Mouse (Mus musculus) hindbrain, embryonic 11.5 days (tissue): ENCODE measurements around the gene Plpp1. TPM values are rescaled to one million over a fixed set of nuclear protein-coding genes. Genes with fewer than 3 reads are reported as not detected.
A peak's percentile ranks its signal among the peaks of the same experiment; 100 is the strongest.

ENCODE experiments used
- ATAC-seq: fragments of 200-750 bp; cut with Nextera tagmentation; 2 replicates; pipeline ENCODE4 v1.8.0; 2017; ENCODE audit warnings: mild to moderate bottlenecking, moderate TSS enrichment, moderate library complexity; ENCODE audit not compliant: low FRiP score
- DNase-seq: peaks from one replicate; pipeline ENCODE4 v3.0.0-alpha.2; 2015; ENCODE audit warnings: low spot score
- H3K27ac ChIP-seq: fragments of 300-500 bp; sonication (generic); 2 replicates; pipeline ENCODE4 v1.5.1; 2014; ENCODE audit warnings: mild to moderate bottlenecking, low read depth, low read length
- H3K27me3 ChIP-seq: fragments of 300-500 bp; sonication (generic); 2 replicates; pipeline ENCODE4 v1.6.1; 2014; ENCODE audit warnings: mild to moderate bottlenecking, low read length, moderate library complexity, mixed read lengths; ENCODE audit not compliant: control insufficient read depth, insufficient read depth
- H3K36me3 ChIP-seq: fragments of 300-500 bp; sonication (generic); 2 replicates; pipeline ENCODE4 v1.6.1; 2014; ENCODE audit warnings: mild to moderate bottlenecking, low read length, moderate library complexity, mixed read lengths; ENCODE audit not compliant: control insufficient read depth, insufficient read depth
- H3K4me1 ChIP-seq: fragments of 300-500 bp; sonication (generic); replicated peaks from 2 replicates; pipeline ENCODE4 v1.6.1; 2014; ENCODE audit warnings: low read length, mixed read lengths; ENCODE audit not compliant: control insufficient read depth, insufficient read depth
- H3K4me2 ChIP-seq: fragments of 300-500 bp; sonication (generic); replicated peaks from 2 replicates; pipeline ENCODE4 v1.6.1; 2014; ENCODE audit warnings: mild to moderate bottlenecking, low read depth, low read length
- H3K4me3 ChIP-seq: fragments of 300-500 bp; sonication (generic); 2 replicates; pipeline ENCODE4 v1.5.1; 2014; ENCODE audit warnings: low read depth, low read length
- H3K9ac ChIP-seq: fragments of 300-500 bp; sonication (generic); 2 replicates; pipeline ENCODE4 v1.6.1; 2014; ENCODE audit warnings: low read depth, low read length
- H3K9me3 ChIP-seq: fragments of 300-500 bp; sonication (generic); 2 replicates; pipeline ENCODE4 v1.6.1; 2016; ENCODE audit warnings: low read length; ENCODE audit not compliant: control insufficient read depth
- WGBS: fragments of 180-500 bp; shearing (Covaris S2); extraction: QIAGEN DNeasy Blood & Tissue Kit; methylation state at CpG from one replicate; pipeline ENCODE4 v1.1.7; 2014; 5-methylcytosine and 5-hydroxymethylcytosine counted together
- polyA plus RNA-seq: library from polyadenylated mRNA; unstranded; fragments of >200 nt; fragmentation: Nextera tagmentation; extraction: Ambion mirVana; gene quantifications from 2 replicates; pipeline ENCODE4 v1.2.1, GENCODE M21; 2014

Gene Plpp1
- polyA plus RNA-seq, 1 experiment from 2014 or later = 24.0 TPM

GRCm38 (mm10) chr13:112854402-112854801 lies 53.8 kb downstream of the Plpp1 start:
- no peaks in the 10 kb centered on the region for H3K4me1 ChIP-seq
- no peak for DNase-seq
- no peaks in the 10 kb centered on the region for H3K27me3 ChIP-seq
- WGBS = 66% methylated on average over 6 of the region's 6 CpGs
- H3K9me3 ChIP-seq = no peaks in the 10 kb centered on the region
- peak; percentile 25; the same call in 1 of the 2 replicates for ATAC-seq
- no peak overlapping the region for H3K27ac ChIP-seq
- H3K4me2 ChIP-seq = no peak overlapping the region
- no peak overlapping the region for H3K9ac ChIP-seq
- no peak overlapping the region for H3K4me3 ChIP-seq
- no peaks in the 10 kb centered on the region for H3K36me3 ChIP-seq

GRCm38 (mm10) chr13:112857921-112858320 lies 57.3 kb downstream of the Plpp1 start:
- 80% methylated on average over 7 of the region's 7 CpGs for WGBS
- Histone ChIP-seq H3K27me3 (no peaks in the 10 kb centered on the region), H3K9me3 (no peaks in the 10 kb centered on the region), H3K9ac (no peak overlapping the region), H3K4me2 (no peak overlapping the region), H3K4me3 (no peak overlapping the region), H3K36me3 (no peaks in the 10 kb centered on the region), H3K27ac (no peak overlapping the region), H3K4me1 (no peaks in the 10 kb centered on the region)
- DNase-seq (no peak), ATAC-seq (no peak)

DNA sequence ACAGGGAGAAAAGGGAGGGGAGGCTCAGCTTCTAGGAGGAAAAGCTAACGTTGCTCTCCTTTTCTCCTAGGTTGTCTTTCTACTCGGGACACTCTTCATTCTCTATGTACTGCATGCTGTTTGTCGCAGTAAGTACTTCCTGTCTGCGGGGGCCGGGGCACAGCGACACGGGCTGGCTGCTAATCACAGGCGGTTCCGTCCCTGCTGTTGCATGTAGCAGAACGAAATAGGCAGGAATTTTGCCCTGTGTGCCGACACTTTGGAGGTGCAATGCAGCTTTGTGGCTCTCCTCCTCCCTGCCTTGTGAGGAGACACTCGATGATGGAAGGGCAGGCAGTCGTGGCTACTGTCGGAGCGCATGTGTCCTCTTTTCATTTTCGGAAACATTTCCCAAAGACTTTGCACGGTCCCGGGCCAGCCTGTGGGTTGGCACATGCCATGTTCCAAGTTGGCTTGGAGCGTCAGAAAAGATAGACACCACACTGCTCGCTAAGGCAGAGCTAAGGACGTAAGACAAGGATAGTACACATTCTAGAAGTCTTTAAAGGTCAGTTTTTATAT lies 59.1 kb downstream of the Plpp1 start:
- Histone ChIP-seq H3K4me2 (no peak overlapping the region), H3K27ac (no peak overlapping the region), H3K9me3 (no peaks in the 10 kb centered on the region), H3K4me1 (no peaks in the 10 kb centered on the region), H3K9ac (no peak overlapping the region), H3K27me3 (no peaks in the 10 kb centered on the region), H3K4me3 (no peak overlapping the region), H3K36me3 (no peaks in the 10 kb centered on the region)
- no peak for DNase-seq
- ATAC-seq = no peak
- WGBS = 89% methylated on average over 21 of the region's 21 CpGs

- ATAC-seq (no peak), DNase-seq (no peak)
- no peak overlapping the region for H3K27ac ChIP-seq
- H3K36me3 ChIP-seq = no peaks in the 10 kb centered on the region
- H3K9me3 ChIP-seq = no peaks in the 10 kb centered on the region
- WGBS = 93% methylated on average over 2 of the region's 2 CpGs
- no peak overlapping the region for H3K4me3 ChIP-seq
- H3K4me2 ChIP-seq = no peak overlapping the region
- no peak overlapping the region for H3K9ac ChIP-seq
- H3K27me3 ChIP-seq = no peaks in the 10 kb centered on the region
- H3K4me1 ChIP-seq = no peaks in the 10 kb centered on the region
Measured at GRCm38 (mm10) chr13:112860370-112860769, 59.8 kb downstream of the Plpp1 start.

- Histone ChIP-seq H3K9me3 (no peaks in the 10 kb centered on the region), H3K27ac (no peak overlapping the region), H3K4me3 (no peak overlapping the region), H3K4me2 (no peak overlapping the region), H3K36me3 (no peaks in the 10 kb centered on the region), H3K9ac (no peak overlapping the region), H3K27me3 (no peaks in the 10 kb centered on the region), H3K4me1 (no peaks in the 10 kb centered on the region)
- DNase-seq (no peak), ATAC-seq (no peak)
- WGBS = 93% methylated on average over 9 of the region's 9 CpGs
Measured at GRCm38 (mm10) chr13:112860911-112861310, 60.3 kb downstream of the Plpp1 start.

GRCm38 (mm10) chr13:112861825-112862306 lies 61.3 kb downstream of the Plpp1 start:
- ATAC-seq = no peak
- Histone ChIP-seq H3K9ac (no peak overlapping the region), H3K9me3 (no peaks in the 10 kb centered on the region), H3K4me3 (no peak overlapping the region), H3K27ac (no peak overlapping the region), H3K4me2 (no peak overlapping the region), H3K4me1 (no peaks in the 10 kb centered on the region), H3K36me3 (no peaks in the 10 kb centered on the region), H3K27me3 (no peaks in the 10 kb centered on the region)
- WGBS = 54% methylated on average over 5 of the region's 5 CpGs
- DNase-seq = no peak

- no peak overlapping the region for H3K9ac ChIP-seq
- H3K4me3 ChIP-seq = no peak overlapping the region
- no peaks in the 10 kb centered on the region for H3K9me3 ChIP-seq
- WGBS = 85% methylated on average over 3 of the region's 3 CpGs
- DNase-seq (no peak), ATAC-seq (no peak)
- no peaks in the 10 kb centered on the region for H3K4me1 ChIP-seq
- no peak overlapping the region for H3K27ac ChIP-seq
- no peaks in the 10 kb centered on the region for H3K27me3 ChIP-seq
- no peak overlapping the region for H3K4me2 ChIP-seq
- no peaks in the 10 kb centered on the region for H3K36me3 ChIP-seq
Measured at GRCm38 (mm10) chr13:112862342-112862741, 61.8 kb downstream of the Plpp1 start.

GRCm38 (mm10) chr13:112862978-112863677 lies 62.5 kb downstream of the Plpp1 start:
- Histone ChIP-seq H3K36me3 (0 out of 2 replicates have a peak, but pooled peaks cover 4% of the 10 kb centered on the region), H3K9me3 (no peaks in the 10 kb centered on the region), H3K27ac (no peak overlapping the region), H3K4me3 (no peak overlapping the region), H3K9ac (no peak overlapping the region), H3K27me3 (no peaks in the 10 kb centered on the region), H3K4me1 (no peaks in the 10 kb centered on the region), H3K4me2 (no peak overlapping the region)
- no peak for ATAC-seq
- no peak for DNase-seq
- 89% methylated on average over 1 of the region's 1 CpGs for WGBS

- H3K36me3 ChIP-seq = 0 out of 2 replicates have a peak, but pooled peaks cover 4% of the 10 kb centered on the region
- DNase-seq = no peak
Measured at GRCm38 (mm10) chr13:112866782-112867181, 66.2 kb downstream of the Plpp1 start.

More at GRCm38 (mm10) chr13:112866782-112867181, 66.2 kb downstream of the Plpp1 start:
- H3K9me3 ChIP-seq = no peaks in the 10 kb centered on the region
- no peaks in the 10 kb centered on the region for H3K4me1 ChIP-seq
- H3K4me3 ChIP-seq = no peak overlapping the region
- no peak for ATAC-seq
- no peak overlapping the region for H3K4me2 ChIP-seq
- H3K27ac ChIP-seq = no peak overlapping the region
- no peak overlapping the region for H3K9ac ChIP-seq
- H3K27me3 ChIP-seq = no peaks in the 10 kb centered on the region
- WGBS = 94% methylated on average over 7 of the region's 7 CpGs
